ENCODE assay signal across 13 mouse cellular contexts in the genomic region with DNA sequence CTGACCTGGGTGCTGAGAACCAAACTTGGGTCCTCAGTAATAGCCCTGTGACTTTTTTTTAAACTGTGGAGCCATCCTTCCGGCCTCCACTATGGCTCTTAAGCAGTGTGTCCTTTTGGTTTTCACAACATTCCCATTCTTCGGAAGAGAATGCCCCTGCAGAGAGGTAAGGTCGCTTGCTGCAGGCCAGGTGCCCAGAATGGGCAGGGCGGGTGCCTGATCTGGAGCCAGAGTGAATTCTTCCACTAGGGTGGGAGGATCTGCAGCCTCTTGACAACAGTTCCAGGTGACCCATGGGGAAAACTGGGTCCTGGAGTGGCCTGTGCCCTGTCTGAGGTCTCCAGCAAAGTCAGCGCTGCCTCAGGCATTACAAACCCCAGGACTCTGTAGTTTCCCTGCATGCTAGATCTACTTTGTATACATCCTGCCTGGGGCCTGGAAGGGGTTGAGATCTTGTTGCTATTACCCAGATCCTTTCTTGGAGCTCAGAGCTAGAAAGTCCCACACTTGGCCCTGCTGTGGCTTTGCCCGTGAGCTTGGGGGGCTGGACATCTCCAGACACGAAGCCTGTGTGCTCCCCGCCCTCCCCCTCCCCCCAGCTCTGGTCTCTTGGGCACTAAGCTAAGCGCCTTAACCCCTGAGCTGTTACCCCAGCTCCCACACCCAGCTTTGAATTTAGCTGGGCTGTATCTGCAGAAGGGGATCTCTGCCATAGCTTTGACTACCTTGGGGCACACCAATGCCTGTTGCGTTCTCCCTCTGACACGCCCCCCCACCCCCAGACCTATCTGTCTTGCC. TPM values are rescaled to one million over a fixed set of nuclear protein-coding genes. Genes with fewer than 3 reads are reported as not detected.
"Had no signal": no experiment of that assay in that cellular context is flagged by ENCODE, and none has a peak within 500 bp of the region (broad histone marks: within the 10 kb centered on the region; RNA-seq: fewer than 3 reads in every experiment).

No protein-coding gene starts in this region.

- H3K9ac ChIP-seq: limb, embryonic 13.5 days; liver, embryonic 15.5 days; lung, embryonic 14.5 days; neural tube, embryonic 12.5 days had no signal

- H3K27me3 ChIP-seq: limb, embryonic 13.5 days; liver, embryonic 15.5 days; neural tube, embryonic 12.5 days had no signal

- H3K9me3 ChIP-seq: limb, embryonic 13.5 days; liver, embryonic 15.5 days; midbrain, embryonic 10.5 days; neural tube, embryonic 12.5 days had no signal

- DNase-seq: kidney, adult 11 months; kidney, postnatal 14 days; left cerebral cortex, postnatal 4 days; lung, embryonic 14.5 days; lung, postnatal 10 days; lung, postnatal 4 days; midbrain, embryonic 14.5 days; thymus, postnatal 4 days had no signal

- H3K4me2 ChIP-seq: limb, embryonic 13.5 days; liver, embryonic 11.5 days; liver, embryonic 15.5 days; lung, embryonic 14.5 days; neural tube, embryonic 12.5 days had no signal

- H3K27ac ChIP-seq: limb, embryonic 13.5 days; liver, embryonic 15.5 days; midbrain, embryonic 10.5 days; neural tube, embryonic 12.5 days had no signal

- H3K4me3 ChIP-seq: limb, embryonic 13.5 days; liver, embryonic 15.5 days; midbrain, embryonic 10.5 days; neural tube, embryonic 12.5 days had no signal

RNA-seq across cellular contexts. Expression of a gene that starts 50.9 kb away (rescaled TPM):
- polyA plus RNA-seq: liver, embryonic 15.5 days; lung, embryonic 14.5 days had no signal
